Mouse (Mus musculus) c-Kit-positive CD71-positive TER-119-positive erythroid progenitor cells, embryonic 14.5 days (primary cell): ENCODE results near the gene 6330409D20Rik.

Experiments used
- DNase-seq: peaks from one replicate; pipeline ENCODE4 v3.0.0-alpha.2; 2013; ENCODE audit warnings: low spot score

The 6330409D20Rik gene

GRCm38 (mm10) chr2:32724149-32724548 lies 16.7 kb downstream of the 6330409D20Rik start:
- DNase-seq: no peak

- DNase-seq: no peak
Observed at GRCm38 (mm10) chr2:32722581-32722980, 18.2 kb downstream of the 6330409D20Rik start.

DNA sequence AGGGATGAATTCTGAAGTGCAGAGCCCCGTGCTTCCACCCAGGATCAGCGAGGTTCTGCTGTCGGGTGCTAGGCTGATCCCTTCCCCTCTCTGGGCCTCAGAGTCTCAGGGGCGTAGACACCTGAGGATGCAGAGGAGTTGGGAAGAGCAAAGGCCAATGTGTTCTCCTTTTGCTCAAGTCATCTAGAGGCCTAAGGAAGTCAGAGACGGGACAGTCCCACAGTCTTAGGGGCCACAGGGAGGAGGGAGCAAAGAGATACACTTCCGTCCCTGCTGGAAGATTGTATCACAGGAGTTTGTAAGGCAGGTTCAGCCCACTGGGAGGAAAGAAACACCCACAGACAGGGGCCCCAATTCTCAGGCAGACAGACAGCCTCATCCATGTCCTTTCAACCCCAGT lies 18.8 kb downstream of the 6330409D20Rik start:
- DNase-seq: no peak

GRCm38 (mm10) chr2:32720681-32721229 lies 20.1 kb downstream of the 6330409D20Rik start, which contains the start of gene Sh2d3c:
Sh2d3c (plus strand) TSS chr2:32721055.
- DNase-seq: no peak

- DNase-seq: no peak
Observed at GRCm38 (mm10) chr2:32720053-32720452, 20.8 kb downstream of the 6330409D20Rik start.

GRCm38 (mm10) chr2:32718761-32719160 lies 22.1 kb downstream of the 6330409D20Rik start:
- DNase-seq: no peak

DNA sequence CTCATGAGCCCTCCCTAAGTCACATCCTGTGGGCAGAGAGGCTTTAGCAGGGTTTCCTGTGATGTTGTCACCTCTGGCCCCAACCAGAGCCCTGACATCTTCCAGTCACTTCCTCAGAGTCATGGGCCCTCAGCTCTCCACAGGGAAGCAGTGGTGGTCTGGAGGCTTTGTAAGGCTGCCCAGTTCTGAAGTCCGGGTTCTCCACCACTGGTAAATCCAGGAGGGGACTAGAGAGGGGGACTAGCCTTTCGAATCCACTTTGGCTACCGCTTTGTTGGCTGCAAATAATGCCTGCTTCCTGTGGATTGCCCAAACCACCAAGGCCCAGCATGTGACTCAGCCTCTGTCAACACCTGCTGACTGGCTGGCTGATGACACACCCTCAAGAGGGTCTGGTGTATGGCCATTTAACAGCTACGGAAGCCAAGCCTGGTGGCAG lies 25.8 kb downstream of the 6330409D20Rik start:
- no peak for DNase-seq

- DNase-seq: no peak
Observed at GRCm38 (mm10) chr2:32714117-32714986, 26.5 kb downstream of the 6330409D20Rik start.

GRCm38 (mm10) chr2:32712934-32713817 lies 27.6 kb downstream of the 6330409D20Rik start, which contains the start of gene Cdk9:
Cdk9 (minus strand) TSS chr2:32713076.
- peak; percentile 88 for DNase-seq

DNA sequence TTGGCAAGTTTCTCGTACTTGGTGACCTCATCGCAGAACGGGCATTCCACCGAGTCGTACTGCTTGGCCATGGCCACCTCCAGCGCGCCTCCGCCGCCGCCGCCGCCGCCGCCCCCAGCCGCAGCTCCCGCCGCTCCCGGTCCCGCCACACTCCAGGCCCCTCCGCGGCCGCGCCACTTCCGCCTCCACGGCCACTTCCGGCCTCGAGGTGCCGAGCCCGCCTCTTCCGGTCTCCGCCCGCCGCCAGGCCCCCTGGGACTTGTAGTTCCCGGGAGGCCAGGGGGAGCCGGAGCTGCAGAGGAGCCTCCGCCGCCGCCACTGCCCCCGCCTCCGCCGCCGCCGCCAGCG lies 28.3 kb downstream of the 6330409D20Rik start:
- peak; percentile 88 for DNase-seq

DNA sequence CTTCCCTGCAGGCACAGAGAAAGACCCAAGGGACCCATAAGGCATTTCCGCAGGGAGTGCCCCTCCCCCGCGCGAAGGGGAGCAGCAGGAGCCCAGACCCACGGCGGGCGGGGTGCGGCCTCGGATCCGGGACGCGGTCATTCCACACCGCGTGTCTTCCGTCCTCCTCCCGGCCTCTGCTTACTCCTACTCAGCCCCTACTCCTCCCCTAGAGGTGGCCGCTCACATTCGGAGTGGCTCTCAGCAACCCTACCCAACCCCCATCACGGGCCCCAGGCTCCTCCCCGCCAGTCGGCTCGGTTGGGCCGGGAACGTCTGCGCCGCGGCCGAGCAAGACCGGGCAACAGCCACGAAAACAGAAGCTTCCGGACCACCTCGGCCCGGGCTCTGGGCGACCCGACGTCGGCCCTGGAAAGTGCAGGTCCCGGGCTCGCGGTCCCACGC lies 28.7 kb downstream of the 6330409D20Rik start:
- DNase-seq: peak; percentile 68

- no peak for DNase-seq
Observed at GRCm38 (mm10) chr2:32711301-32712056, 29.3 kb downstream of the 6330409D20Rik start.

DNA sequence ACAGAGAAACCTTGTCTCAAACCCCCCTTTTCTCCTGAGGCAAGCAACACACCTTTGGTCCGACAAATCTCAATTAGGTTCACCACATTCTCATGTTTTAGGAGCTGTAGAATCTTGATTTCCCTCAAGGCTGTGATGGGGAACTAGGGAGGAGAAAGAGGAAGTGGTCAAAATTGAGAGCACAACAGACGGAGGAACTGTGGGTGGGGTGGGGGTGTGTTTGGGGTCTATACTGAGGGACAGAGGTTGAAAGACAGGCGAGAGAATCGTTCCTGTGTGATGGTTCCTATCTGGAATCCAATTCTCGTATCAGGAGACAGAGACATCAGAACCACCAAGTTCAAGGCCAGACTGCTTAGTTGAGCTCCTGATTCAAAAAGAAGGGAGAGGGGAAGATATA lies 30.4 kb downstream of the 6330409D20Rik start:
- DNase-seq: no peak

DNA sequence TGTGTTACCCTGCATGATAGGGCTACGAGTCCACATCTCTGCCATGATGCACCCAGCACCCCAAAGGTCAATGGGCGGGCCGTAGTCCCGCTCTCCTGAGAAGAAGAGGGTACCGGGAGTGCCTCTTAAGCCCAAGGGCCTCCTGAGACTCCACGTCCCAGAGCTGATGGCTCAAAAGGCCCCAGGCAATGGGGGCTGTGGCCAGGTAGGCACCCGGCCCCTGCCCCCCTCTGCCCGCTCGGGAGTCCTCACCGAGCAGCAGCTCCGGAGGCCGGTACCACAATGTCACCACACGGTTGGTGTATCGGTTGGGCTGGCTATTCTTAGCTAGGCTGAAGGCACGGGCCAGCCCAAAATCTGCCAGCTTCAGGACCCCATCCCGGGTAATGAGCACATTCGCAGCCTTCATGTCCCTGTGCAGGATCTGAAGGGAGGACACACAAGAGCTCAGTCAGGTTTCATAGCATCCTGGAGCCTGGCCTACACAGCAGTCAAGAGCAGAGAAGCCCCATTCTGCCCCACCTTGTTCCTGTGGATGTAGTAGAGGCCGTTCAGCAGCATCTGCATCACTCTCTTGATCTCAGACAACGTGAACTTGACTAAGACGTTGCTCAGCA lies 31.2 kb downstream of the 6330409D20Rik start:
- DNase-seq: no peak

GRCm38 (mm10) chr2:32708643-32709042 lies 32.2 kb downstream of the 6330409D20Rik start:
- peak; percentile 64 for DNase-seq

- no peak for DNase-seq
Observed at GRCm38 (mm10) chr2:32706971-32707370, 33.8 kb downstream of the 6330409D20Rik start.

GRCm38 (mm10) chr2:32705018-32705417 lies 35.8 kb downstream of the 6330409D20Rik start:
- DNase-seq: no peak

DNA sequence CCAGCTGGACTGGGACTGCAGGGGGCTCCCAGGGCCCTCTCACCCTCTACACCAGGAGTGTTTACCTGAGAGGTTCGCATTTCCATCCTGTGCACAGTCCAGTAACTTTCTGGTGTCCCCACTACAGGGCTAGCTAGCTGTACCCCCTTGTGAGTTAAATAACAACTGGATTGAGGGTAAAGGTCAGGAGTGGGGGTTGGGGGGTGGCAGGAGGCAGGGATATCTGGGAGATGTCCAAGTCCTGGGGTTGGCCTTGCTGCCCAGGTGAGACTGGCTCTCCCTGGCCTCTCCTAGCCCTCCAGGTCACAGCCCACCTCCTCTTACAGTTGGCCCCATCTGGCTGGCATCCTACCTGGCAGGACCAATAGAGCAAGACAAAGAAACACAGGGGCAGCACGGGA lies 36.8 kb downstream of the 6330409D20Rik start, which contains the start of gene Fpgs:
TSS of gene Fpgs (minus strand) at position 125 of the 401 bp plus-strand sequence.
- DNase-seq: no peak

- no peak for DNase-seq
Observed at GRCm38 (mm10) chr2:32703046-32703445, 37.8 kb downstream of the 6330409D20Rik start.

DNA sequence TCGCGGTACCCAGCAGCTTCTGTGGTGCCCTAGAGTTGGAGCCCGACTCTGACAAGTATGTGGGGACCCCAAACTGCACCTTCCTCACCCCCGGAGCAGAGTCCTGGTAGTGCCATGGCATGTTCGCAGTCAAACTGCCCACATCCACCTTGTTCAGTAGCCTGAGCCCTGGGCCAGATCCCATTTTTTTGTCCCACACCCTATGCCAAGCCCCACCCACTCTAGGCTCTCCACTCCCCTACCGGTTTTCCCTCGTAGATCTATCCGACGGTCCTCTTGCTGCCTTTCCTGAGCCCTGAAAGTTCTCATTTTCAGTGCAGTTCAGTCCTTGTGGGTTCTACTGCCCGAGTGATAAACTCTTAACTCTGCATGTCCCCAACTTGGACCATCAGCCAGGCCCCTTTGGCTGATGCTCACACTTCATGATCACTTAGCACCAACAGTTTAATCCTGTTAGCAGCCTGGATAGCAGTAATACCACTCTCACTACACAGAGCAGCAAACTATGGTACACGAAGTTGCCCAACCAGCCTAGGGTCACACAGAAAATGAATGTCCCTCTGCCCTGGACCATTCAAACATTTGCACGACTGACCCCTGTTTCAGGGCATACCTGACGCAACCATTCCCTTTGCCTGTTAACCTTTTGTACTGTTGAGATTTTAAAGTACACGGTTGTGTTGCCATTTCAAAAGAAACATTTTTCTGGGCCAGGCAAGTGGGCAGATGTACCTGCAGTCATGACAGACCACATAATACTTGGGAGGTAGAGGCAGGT lies 39.7 kb downstream of the 6330409D20Rik start:
- no peak for DNase-seq
